Mouse (Mus musculus): ENCODE results near the gene Uso1. TPM values are rescaled to one million over a fixed set of nuclear protein-coding genes. Genes with fewer than 3 reads are reported as not detected.
A peak's percentile ranks its signal among the peaks of the same experiment; 100 is the strongest.

Gene Uso1
- polyA plus RNA-seq, 1 experiment from 2014 or later = 41.9 TPM

- no peaks in the 10 kb centered on the region for H3K36me3 ChIP-seq
- WGBS = 44% methylated on average over 6 of the region's 6 CpGs
- no peak overlapping the region for H3K9ac ChIP-seq
- H3K9me3 ChIP-seq (replicated peaks) = no peaks in the 10 kb centered on the region
- H3K4me1 ChIP-seq (replicated peaks) = 0 out of 2 replicates have a peak, but pooled peaks cover 10% of the 10 kb centered on the region
- ATAC-seq (ENCODE audit: insufficient number of reproducible peaks, low FRiP score) = no peak
- H3K27me3 ChIP-seq (replicated peaks) = no peaks in the 10 kb centered on the region
- no peak overlapping the region for H3K27ac ChIP-seq (ENCODE audit: poor library complexity, severe bottlenecking)
- no peak overlapping the region for H3K4me3 ChIP-seq
- no peak overlapping the region for H3K4me2 ChIP-seq
These were observed 82.1 kb downstream of the Uso1 start for GRCm38 (mm10) chr5:92219826-92220225.

DNA sequence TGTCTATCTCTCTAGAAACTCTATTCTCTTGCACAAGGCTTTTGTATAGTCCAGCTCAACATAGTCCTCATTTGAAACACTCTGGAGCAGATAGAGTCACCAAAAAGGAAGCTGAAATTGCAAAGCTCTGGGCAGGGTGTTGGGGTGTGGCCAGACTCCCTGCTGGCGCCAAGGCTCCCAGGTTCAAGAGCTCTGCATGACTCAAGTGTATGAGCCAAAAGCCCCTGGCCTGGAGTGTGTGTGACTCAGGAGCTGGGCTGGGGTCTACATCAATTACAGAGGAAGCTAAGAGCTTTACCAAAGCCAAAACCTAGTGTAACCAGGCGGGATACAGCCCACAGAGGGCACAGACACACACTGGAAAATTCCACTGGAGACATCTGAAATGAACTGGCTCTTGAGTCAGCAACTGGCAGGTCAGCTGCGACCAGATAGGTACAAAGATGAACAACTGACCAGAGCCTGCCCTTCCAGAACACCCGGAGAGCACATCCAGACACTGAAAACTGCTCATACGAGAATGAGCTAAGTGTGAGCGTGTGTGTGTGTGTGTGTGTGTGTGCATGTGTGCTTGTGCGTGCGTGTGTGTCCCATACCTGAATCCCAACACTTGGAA is 82.7 kb downstream of the Uso1 start:
- WGBS = 82% methylated on average over 8 of the region's 8 CpGs
- Histone ChIP-seq H3K36me3 (no peaks in the 10 kb centered on the region), H3K4me2 (no peak overlapping the region), H3K27me3 (replicated peaks) (no peaks in the 10 kb centered on the region), H3K9me3 (replicated peaks) (no peaks in the 10 kb centered on the region), H3K4me3 (no peak overlapping the region), H3K27ac (ENCODE audit: poor library complexity, severe bottlenecking) (no peak overlapping the region), H3K9ac (no peak overlapping the region), H3K4me1 (replicated peaks) (0 out of 2 replicates have a peak, but pooled peaks cover 10% of the 10 kb centered on the region)
- no peak for ATAC-seq (ENCODE audit: insufficient number of reproducible peaks, low FRiP score)

- Histone ChIP-seq H3K4me3 (no peak overlapping the region), H3K27me3 (replicated peaks) (no peaks in the 10 kb centered on the region), H3K27ac (ENCODE audit: poor library complexity, severe bottlenecking) (no peak overlapping the region), H3K9ac (no peak overlapping the region), H3K9me3 (replicated peaks) (no peaks in the 10 kb centered on the region), H3K4me2 (no peak overlapping the region), H3K36me3 (no peaks in the 10 kb centered on the region), H3K4me1 (replicated peaks) (no peaks in the 10 kb centered on the region)
- ATAC-seq (ENCODE audit: insufficient number of reproducible peaks, low FRiP score) = no peak
- 87% methylated on average over 7 of the region's 7 CpGs for WGBS
These were observed 90.0 kb downstream of the Uso1 start for GRCm38 (mm10) chr5:92227782-92228181.

- Histone ChIP-seq H3K9ac (no peak overlapping the region), H3K4me1 (replicated peaks) (no peaks in the 10 kb centered on the region), H3K27ac (ENCODE audit: poor library complexity, severe bottlenecking) (no peak overlapping the region), H3K9me3 (replicated peaks) (no peaks in the 10 kb centered on the region), H3K27me3 (replicated peaks) (no peaks in the 10 kb centered on the region), H3K4me2 (0 out of 2 replicates have a peak overlapping the region, but pooled peaks have one; percentile 6), H3K4me3 (no peak overlapping the region), H3K36me3 (no peaks in the 10 kb centered on the region)
- ATAC-seq (ENCODE audit: insufficient number of reproducible peaks, low FRiP score) = no peak
- 21% methylated on average over 10 of the region's 10 CpGs for WGBS
These were observed 91.0 kb downstream of the Uso1 start for GRCm38 (mm10) chr5:92228776-92229175.

DNA sequence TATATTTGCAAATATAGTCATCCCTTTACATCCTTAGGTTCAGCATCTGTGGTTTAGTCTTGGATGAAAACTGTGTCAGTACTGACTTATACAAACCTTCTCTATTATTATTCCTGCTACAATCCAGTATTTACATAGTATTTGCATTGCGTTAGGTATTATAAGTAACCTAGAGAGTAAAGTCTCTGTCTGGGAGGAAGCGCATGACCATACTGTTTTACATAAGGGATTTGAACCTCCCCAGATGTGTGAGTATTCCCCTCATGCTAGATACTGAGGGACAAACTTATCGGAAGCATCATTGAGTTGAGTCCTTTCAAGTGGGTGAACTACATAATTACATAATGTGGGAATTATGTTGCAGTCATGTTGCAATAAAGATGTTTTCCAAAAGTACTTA is 91.8 kb downstream of the Uso1 start:
- Histone ChIP-seq H3K9me3 (replicated peaks) (no peaks in the 10 kb centered on the region), H3K4me2 (no peak overlapping the region), H3K4me1 (replicated peaks) (no peaks in the 10 kb centered on the region), H3K36me3 (no peaks in the 10 kb centered on the region), H3K4me3 (no peak overlapping the region), H3K9ac (no peak overlapping the region), H3K27ac (ENCODE audit: poor library complexity, severe bottlenecking) (no peak overlapping the region), H3K27me3 (replicated peaks) (0 out of 2 replicates have a peak, but pooled peaks cover 4% of the 10 kb centered on the region)
- 94% methylated on average over 3 of the region's 3 CpGs for WGBS
- ATAC-seq (ENCODE audit: insufficient number of reproducible peaks, low FRiP score) = no peak

DNA sequence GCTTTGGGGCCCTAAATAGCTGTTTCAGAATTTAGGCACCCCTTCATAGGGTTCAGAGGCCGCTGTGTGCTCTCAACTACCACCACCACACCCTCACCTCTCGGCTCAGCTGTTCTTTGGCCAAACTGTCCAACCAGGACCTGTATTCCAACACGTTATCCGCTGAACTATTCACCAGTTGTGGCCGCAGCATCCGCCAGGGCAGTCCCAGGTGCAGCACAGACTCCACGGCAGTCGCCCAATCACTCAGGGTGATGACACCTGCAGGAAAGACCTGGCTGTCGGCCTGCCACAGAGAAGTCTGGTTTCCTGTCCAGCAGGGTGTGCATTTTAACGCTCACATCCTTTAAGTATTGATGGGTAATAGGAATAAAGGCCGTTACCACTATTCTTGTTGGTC is 92.6 kb downstream of the Uso1 start:
- Histone ChIP-seq H3K4me2 (no peak overlapping the region), H3K9me3 (replicated peaks) (no peaks in the 10 kb centered on the region), H3K27me3 (replicated peaks) (0 out of 2 replicates have a peak, but pooled peaks cover 4% of the 10 kb centered on the region), H3K36me3 (no peaks in the 10 kb centered on the region), H3K27ac (ENCODE audit: poor library complexity, severe bottlenecking) (no peak overlapping the region), H3K9ac (no peak overlapping the region), H3K4me1 (replicated peaks) (no peaks in the 10 kb centered on the region), H3K4me3 (no peak overlapping the region)
- WGBS = 77% methylated on average over 11 of the region's 11 CpGs
- ATAC-seq (ENCODE audit: insufficient number of reproducible peaks, low FRiP score) = no peak

DNA sequence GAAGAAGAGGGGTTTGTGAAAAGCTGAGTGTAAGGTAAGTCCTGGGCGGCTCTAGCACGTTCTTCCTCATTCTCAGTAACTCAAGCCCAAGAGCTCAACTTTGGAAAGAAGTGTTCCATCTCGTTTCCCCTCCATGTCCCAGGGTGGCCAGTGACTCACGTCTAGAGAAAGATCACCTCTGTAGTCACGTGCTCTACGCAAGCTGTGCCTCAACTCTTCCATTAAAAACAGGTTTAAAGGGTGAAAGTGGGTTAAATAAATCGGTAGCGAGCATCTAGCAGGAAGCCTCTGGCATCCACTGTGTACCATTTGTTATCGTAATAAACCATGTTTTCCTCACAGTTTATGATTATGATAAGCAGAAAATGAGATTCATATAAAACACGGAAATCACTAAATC is 94.1 kb downstream of the Uso1 start:
- no peaks in the 10 kb centered on the region for H3K4me1 ChIP-seq (replicated peaks)
- 75% methylated on average over 10 of the region's 10 CpGs for WGBS
- H3K9ac ChIP-seq = no peak overlapping the region
- H3K4me3 ChIP-seq = no peak overlapping the region
- no peak for ATAC-seq (ENCODE audit: insufficient number of reproducible peaks, low FRiP score)
- H3K36me3 ChIP-seq = no peaks in the 10 kb centered on the region
- H3K27ac ChIP-seq (ENCODE audit: poor library complexity, severe bottlenecking) = no peak overlapping the region
- H3K4me2 ChIP-seq = no peak overlapping the region
- H3K9me3 ChIP-seq (replicated peaks) = no peaks in the 10 kb centered on the region
- H3K27me3 ChIP-seq (replicated peaks) = 0 out of 2 replicates have a peak, but pooled peaks cover 4% of the 10 kb centered on the region

GRCm38 (mm10) chr5:92233366-92233765 is 95.6 kb downstream of the Uso1 start:
- H3K27me3 ChIP-seq (replicated peaks) = 0 out of 2 replicates have a peak, but pooled peaks cover 4% of the 10 kb centered on the region
- no peaks in the 10 kb centered on the region for H3K36me3 ChIP-seq
- H3K9ac ChIP-seq = no peak overlapping the region
- H3K4me2 ChIP-seq = no peak overlapping the region
- H3K9me3 ChIP-seq (replicated peaks) = no peaks in the 10 kb centered on the region
- no peaks in the 10 kb centered on the region for H3K4me1 ChIP-seq (replicated peaks)
- H3K4me3 ChIP-seq = no peak overlapping the region
- WGBS = 75% methylated on average over 4 of the region's 4 CpGs
- no peak for ATAC-seq (ENCODE audit: insufficient number of reproducible peaks, low FRiP score)
- no peak overlapping the region for H3K27ac ChIP-seq (ENCODE audit: poor library complexity, severe bottlenecking)

GRCm38 (mm10) chr5:92234939-92235557 is 97.3 kb downstream of the Uso1 start:
- Histone ChIP-seq H3K4me2 (no peak overlapping the region), H3K4me1 (replicated peaks) (no peaks in the 10 kb centered on the region), H3K27me3 (replicated peaks) (peaks cover 8% of the 10 kb centered on the region), H3K9ac (no peak overlapping the region), H3K27ac (ENCODE audit: poor library complexity, severe bottlenecking) (no peak overlapping the region), H3K4me3 (no peak overlapping the region), H3K36me3 (no peaks in the 10 kb centered on the region), H3K9me3 (replicated peaks) (no peaks in the 10 kb centered on the region)
- WGBS = 35% methylated on average over 5 of the region's 5 CpGs
- ATAC-seq (ENCODE audit: insufficient number of reproducible peaks, low FRiP score) = no peak

DNA sequence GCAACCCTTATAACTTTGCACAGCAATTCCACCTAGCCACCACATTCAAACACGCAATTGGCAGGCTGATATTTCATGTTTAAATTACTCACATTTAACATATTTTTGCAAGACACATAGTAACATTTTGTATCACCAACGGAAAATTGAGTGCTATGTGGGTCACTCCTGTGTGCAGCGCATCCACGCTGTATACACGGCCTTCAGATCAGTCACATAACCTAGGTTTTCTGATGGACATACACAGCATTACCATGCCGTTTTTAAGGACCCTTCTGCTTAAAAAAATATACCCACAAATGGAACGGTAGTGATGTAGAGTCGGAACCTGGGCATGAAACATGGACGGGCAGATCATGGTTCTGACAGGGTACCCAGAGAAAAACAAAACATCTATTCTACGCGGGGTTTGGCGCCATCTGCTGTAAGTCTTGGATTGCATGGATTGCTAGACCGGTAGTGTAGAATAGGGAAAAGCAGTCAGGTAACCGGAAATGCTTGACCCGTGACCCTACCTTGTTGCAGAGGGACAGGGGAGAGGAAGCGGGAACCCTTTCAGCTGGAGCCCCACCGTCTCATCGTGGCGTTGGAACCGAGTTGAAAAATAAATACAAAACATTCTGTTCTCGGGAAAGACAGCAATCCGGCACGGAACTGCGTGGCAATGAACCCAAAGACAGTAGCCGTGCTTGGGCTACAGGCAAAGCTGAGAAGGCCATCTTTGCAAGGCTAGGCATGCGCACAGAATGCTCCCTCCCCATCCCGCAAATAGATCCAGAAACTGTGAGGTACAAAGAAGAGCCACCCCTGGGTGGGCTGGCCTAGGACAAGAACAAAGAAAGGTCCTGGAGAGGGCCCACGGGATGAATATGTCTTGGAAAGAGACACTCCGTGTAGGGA is 101.8 kb downstream of the Uso1 start:
- no peak for ATAC-seq (ENCODE audit: insufficient number of reproducible peaks, low FRiP score)
- WGBS = 38% methylated on average over 29 of the region's 29 CpGs
- no peak overlapping the region; the same call in 1 of the 2 replicates for H3K4me3 ChIP-seq
- H3K9ac ChIP-seq = no peak overlapping the region
- H3K4me2 ChIP-seq = peak overlapping the region; percentile 55
- peaks cover 4% of the 10 kb centered on the region for H3K27me3 ChIP-seq (replicated peaks)
- no peak overlapping the region for H3K27ac ChIP-seq (ENCODE audit: poor library complexity, severe bottlenecking)
- H3K9me3 ChIP-seq (replicated peaks) = no peaks in the 10 kb centered on the region
- H3K4me1 ChIP-seq (replicated peaks) = no peaks in the 10 kb centered on the region
- H3K36me3 ChIP-seq = no peaks in the 10 kb centered on the region

DNA sequence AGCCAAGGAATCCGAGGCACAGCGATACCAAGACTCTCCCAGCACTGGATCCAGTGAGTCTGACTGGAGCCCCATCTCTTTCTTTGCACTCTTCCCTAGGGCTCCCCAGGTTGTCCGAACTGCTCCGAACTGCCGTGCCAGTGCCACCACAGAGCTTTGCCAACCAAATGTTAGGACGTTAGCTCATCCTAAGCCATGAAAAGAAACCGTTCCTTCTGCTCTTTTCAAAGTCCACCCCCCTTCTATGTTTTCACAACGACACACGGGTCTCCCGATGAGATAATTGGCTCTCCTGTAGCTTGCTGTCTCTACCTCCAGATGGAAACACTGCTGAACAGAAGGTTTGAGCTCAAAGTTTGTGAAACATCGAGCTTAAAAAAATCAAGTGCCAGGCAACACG is 103.0 kb downstream of the Uso1 start:
- Histone ChIP-seq H3K9me3 (replicated peaks) (no peaks in the 10 kb centered on the region), H3K27ac (ENCODE audit: poor library complexity, severe bottlenecking) (no peak overlapping the region), H3K4me2 (no peak overlapping the region), H3K27me3 (replicated peaks) (peaks cover 4% of the 10 kb centered on the region), H3K4me1 (replicated peaks) (no peaks in the 10 kb centered on the region), H3K9ac (no peak overlapping the region), H3K36me3 (no peaks in the 10 kb centered on the region), H3K4me3 (no peak overlapping the region)
- 90% methylated on average over 12 of the region's 12 CpGs for WGBS
- no peak for ATAC-seq (ENCODE audit: insufficient number of reproducible peaks, low FRiP score)
